In the genomic region with DNA sequence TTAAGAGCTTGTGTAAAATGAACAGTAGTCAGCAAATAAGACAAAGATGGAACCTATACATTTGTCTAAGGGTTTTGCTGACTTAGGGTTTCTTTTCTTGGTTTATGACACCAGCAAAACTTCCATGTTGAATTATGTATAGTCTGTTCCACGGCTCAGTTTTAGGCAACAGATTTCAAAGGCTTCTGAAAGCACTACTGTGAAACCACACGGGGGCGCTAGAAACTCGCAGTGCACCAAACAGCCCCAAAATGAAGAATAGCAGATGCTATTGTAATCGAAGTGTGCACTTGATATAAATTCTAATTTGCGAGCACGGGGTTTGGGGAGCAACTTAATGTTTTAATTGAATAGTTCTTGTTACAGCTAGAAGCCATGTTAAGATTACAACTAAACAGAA, we compare ENCODE assay signal across 8 mouse cellular contexts. TPM values are rescaled to one million over a fixed set of nuclear protein-coding genes. Genes with fewer than 3 reads are reported as not detected.
A peak's percentile ranks its signal among the peaks of the same experiment; 100 is the strongest.
DNase-seq lines count a peak whose midpoint lies in the region; ATAC-seq and TF ChIP-seq lines count a peak whose summit lies in the region.

No protein-coding gene starts in this region.

- dilution Hi-C loops in CH12.LX (cut with MboI; ENCODE audit: extremely low pct_ligation_motif_present, extremely low pct_unique_long_range_greater_than_20kb, low sequenced_read_pairs), result no loop called here

- H3K36me3 ChIP-seq in CH12.LX (replicated peaks in 1 of 2; ENCODE audit: control insufficient read depth in 1 of 2, insufficient read depth in 1 of 2, low read length in 1 of 2), result no peaks in the 10 kb centered on the region
- no peaks in the 10 kb centered on the region for H3K36me3 ChIP-seq in forebrain, embryonic 15.5 days
- no peaks in the 10 kb centered on the region for H3K36me3 ChIP-seq in lung, postnatal 0 days (ENCODE audit: insufficient read depth, low read length)

- 6% methylated on average over 7 of the region's 7 CpGs for WGBS in forebrain, embryonic 15.5 days
- 8% methylated on average over 7 of the region's 7 CpGs for WGBS in lung, postnatal 0 days

- no peak overlapping the region for H3K4me3 ChIP-seq in CH12.LX (replicated peaks in 1 of 3; ENCODE audit: low read depth in 2 of 3, low read length in 2 of 3, poor library complexity in 1 of 3)
- no peak overlapping the region for H3K4me3 ChIP-seq in forebrain, embryonic 15.5 days
- no peak overlapping the region for H3K4me3 ChIP-seq in lung, postnatal 0 days (ENCODE audit: low read depth, low read length)

- H3K9me3 ChIP-seq in CH12.LX (replicated peaks; ENCODE audit: low read length), result no peaks in the 10 kb centered on the region
- no peaks in the 10 kb centered on the region for H3K9me3 ChIP-seq in forebrain, embryonic 15.5 days
- H3K9me3 ChIP-seq in lung, postnatal 0 days (ENCODE audit: low read length), result no peaks in the 10 kb centered on the region

- peak; percentile 70 for TF ChIP-seq RAD21 in CH12.LX (IDR thresholded peaks at IDR 0.05; ENCODE audit: low read depth, low read length)

- no peak overlapping the region for H3K9ac ChIP-seq in CH12.LX (ENCODE audit: insufficient read depth, low read depth)
- H3K9ac ChIP-seq in forebrain, embryonic 15.5 days (replicated peaks), result no peak overlapping the region
- H3K9ac ChIP-seq in lung, postnatal 0 days (replicated peaks; ENCODE audit: low read depth), result no peak overlapping the region

- TF ChIP-seq CTCF in CH12.LX (conservative IDR thresholded peaks at IDR 0.05 in 1 of 2, IDR thresholded peaks at IDR 0.05 in 1 of 2; ENCODE audit: low read depth in 2 of 2, low read length in 2 of 2), result peak; percentile 63 to 80
- peak; percentile 79 for TF ChIP-seq CTCF in lung, postnatal 0 days (IDR thresholded peaks at IDR 0.05)

- H3K27ac ChIP-seq in CH12.LX (ENCODE audit: insufficient read depth, low read depth), result no peak overlapping the region
- H3K27ac ChIP-seq in forebrain, embryonic 15.5 days (replicated peaks), result no peak overlapping the region
- H3K27ac ChIP-seq in lung, postnatal 0 days (ENCODE audit: low read length), result no peak overlapping the region

- TF ChIP-seq EP300 in CH12.LX (IDR thresholded peaks at IDR 0.05; ENCODE audit: low read length), result no peak
- no peak for TF ChIP-seq EP300 in lung, postnatal 0 days (IDR thresholded peaks at IDR 0.05)

- H3K79me2 ChIP-seq in CH12.LX (replicated peaks; ENCODE audit: control insufficient read depth, extremely low read depth, insufficient read depth, poor library complexity, severe bottlenecking), result no peaks in the 10 kb centered on the region

- H3K27me3 ChIP-seq in CH12.LX (replicated peaks), result no peaks in the 10 kb centered on the region
- no peaks in the 10 kb centered on the region for H3K27me3 ChIP-seq in forebrain, embryonic 15.5 days
- H3K27me3 ChIP-seq in lung, postnatal 0 days (replicated peaks; ENCODE audit: insufficient read depth, low read length), result no peaks in the 10 kb centered on the region

- TF ChIP-seq POLR2A in CH12.LX (IDR thresholded peaks at IDR 0.05; ENCODE audit: low read depth, low read length), result no peak

- in situ Hi-C loops in CH12.LX (cut with MboI; ENCODE audit: low pct_ligation_motif_present, low pct_unique_long_range_greater_than_20kb, low sequenced_read_pairs), result no loop called here

- ATAC-seq in forebrain, embryonic 15.5 days (replicated peaks), result peak; percentile 45; the same call in 1 of the 2 replicates
- ATAC-seq in lung, postnatal 0 days, result no peak

- DNase-seq in 3134 (ENCODE audit: extremely low read depth, insufficient read length, low spot score), result peak; percentile 4
- peak; percentile 71 for DNase-seq in CH12.LX (ENCODE audit: extremely low read depth)
- DNase-seq in c-Kit-positive CD71-positive TER-119-positive erythroid progenitor cells, embryonic 14.5 days (ENCODE audit: low spot score), result peak; percentile 13
- DNase-seq in kidney, postnatal 25 days, result peak; percentile 43 to 73
- peak; percentile 76 for DNase-seq in lung, postnatal 0 days (ENCODE audit: low spot score)
- peak; percentile 70 to 87 for DNase-seq in right cerebral cortex, postnatal 10 days (ENCODE audit: low spot score in 2 of 2)
- no peak for DNase-seq in T-cell, adult 2 months (ENCODE audit: low spot score)

- no peak overlapping the region; the same call in 1 of the 2 replicates for H3K4me2 ChIP-seq in CH12.LX (ENCODE audit: insufficient read depth, low read depth, poor library complexity, severe bottlenecking)
- H3K4me2 ChIP-seq in forebrain, embryonic 15.5 days (replicated peaks), result no peak overlapping the region
- H3K4me2 ChIP-seq in lung, postnatal 0 days (replicated peaks; ENCODE audit: low read depth, low read length), result no peak overlapping the region

- H3K4me1 ChIP-seq in CH12.LX (ENCODE audit: control insufficient read depth in 1 of 2, insufficient read depth in 2 of 2), result peaks cover 0 to 20% of the 10 kb centered on the region in 2 experiments; a peak in 2 of 4 replicates
- H3K4me1 ChIP-seq in forebrain, embryonic 15.5 days, result 0 out of 2 replicates have a peak, but pooled peaks cover 2% of the 10 kb centered on the region
- no peaks in the 10 kb centered on the region for H3K4me1 ChIP-seq in lung, postnatal 0 days (ENCODE audit: insufficient read depth, low read depth, low read length)

TF ChIP-seq in CH12.LX, 34 proteins besides CTCF, POLR2A, EP300 and RAD21:
- TF ChIP-seq MYC (IDR thresholded peaks at IDR 0.05; ENCODE audit: low read depth, low read length) (no peak), SMC3 (IDR thresholded peaks at IDR 0.05; ENCODE audit: low read depth, low read length) (peak; percentile 34), IRF4 (IDR thresholded peaks at IDR 0.05; ENCODE audit: low read depth, low read length) (peak; percentile 94)

RNA-seq across cellular contexts. Expression of gene Cps1, which starts 58.3 kb away (rescaled TPM):
- total RNA-seq in CH12.LX (2012; rRNA removed) (0.13 TPM in 2 replicates), CH12.LX (2014; rRNA removed) (0.05 TPM in 1 of 2 replicates, not detected in the other)
- not detected in 2 replicates for polyA plus RNA-seq in CH12.LX (2012; ENCODE audit: insufficient read length, low read depth)
- 0.13 and 0.27 TPM in 2 replicates for polyA plus RNA-seq in forebrain, embryonic 15.5 days (2015; fragmentation: Nextera tagmentation; extraction: Ambion mirVana)
- polyA plus RNA-seq in lung, postnatal 0 days (2015; fragmentation: Nextera tagmentation; extraction: Ambion mirVana), result 0.05 and 0.06 TPM in 2 replicates
